Mouse (Mus musculus) ES-E14 (cell line): ENCODE data around the gene Gab1. TPM values are rescaled to one million over a fixed set of nuclear protein-coding genes. Genes with fewer than 3 reads are reported as not detected.

Experiments
- DNase-seq: peaks from one replicate; pipeline ENCODE4 v3.0.0-alpha.2; 2013; ENCODE audit warnings: low read depth, low spot score
- H3K27ac ChIP-seq: 2 replicates; pipeline ENCODE4 v1.5.1; 2012; ENCODE audit warnings: low read depth, mild to moderate bottlenecking, low read length, moderate library complexity, mixed read lengths; ENCODE audit not compliant: poor library complexity, insufficient read depth, severe bottlenecking
- H3K36me3 ChIP-seq: 2 replicates; pipeline ENCODE4 v1.6.1; 2012; ENCODE audit warnings: mild to moderate bottlenecking, low read length, moderate library complexity, mixed read lengths; ENCODE audit not compliant: control insufficient read depth, poor library complexity, insufficient read depth, severe bottlenecking
- H3K4me1 ChIP-seq, 2 experiments: fragments of 150-350 bp in 1 of 2; sonication (generic) in 1 of 2; 2 replicates each; pipeline ENCODE4 v1.6.1; 2012; ENCODE audit warnings: low read length in 2 of 2, mild to moderate bottlenecking in 1 of 2, mixed read lengths in 1 of 2; ENCODE audit not compliant: control insufficient read depth in 2 of 2, insufficient read depth in 2 of 2, poor library complexity in 1 of 2
- H3K4me3 ChIP-seq, 2 experiments: fragments of 150-350 bp in 1 of 2; sonication (generic) in 1 of 2; 2 replicates each; pipeline ENCODE4 v1.5.1; 2012; ENCODE audit warnings: low read length in 2 of 2, low read depth in 1 of 2, mild to moderate bottlenecking in 1 of 2, mixed read lengths in 1 of 2; ENCODE audit not compliant: insufficient read depth in 1 of 2, poor library complexity in 1 of 2, severe bottlenecking in 1 of 2
- H3K9ac ChIP-seq: 2 replicates; pipeline ENCODE4 v1.6.1; 2012; ENCODE audit warnings: low read depth, mild to moderate bottlenecking, low read length, mixed read lengths; ENCODE audit not compliant: poor library complexity, insufficient read depth, severe bottlenecking
- H3K9me3 ChIP-seq: fragments of 150-350 bp; sonication (generic); 2 replicates; pipeline ENCODE4 v1.6.1; 2012; ENCODE audit warnings: low read depth, mild to moderate bottlenecking, low read length; ENCODE audit not compliant: control insufficient read depth, insufficient read depth
- HCFC1 ChIP-seq: IDR thresholded peaks from 2 replicates; pipeline ENCODE4 v1.6.1; 2012; ENCODE audit warnings: low read length, inconsistent platforms, borderline replicate concordance; ENCODE audit not compliant: insufficient read depth
- ZNF384 ChIP-seq: IDR thresholded peaks from 2 replicates; pipeline ENCODE4 v1.6.1; 2012; ENCODE audit warnings: low read depth, low read length, inconsistent platforms
- in situ Hi-C, 2 experiments: fragments of 600-800 bp; cut with MboI; formaldehyde crosslinking; loops; one replicate each; pipeline ENCODE4 v1.15.1; 2025; ENCODE audit warnings: low sequenced_read_pairs in 2 of 2, inconsistent platforms in 1 of 2; ENCODE audit not compliant: unreplicated experiment in 2 of 2
- total RNA-seq: library from RNA; depleted of rRNA; stranded (reverse); fragments of 300-350 nt; gene quantifications from 2 replicates; pipeline ENCODE4 v1.2.3, GENCODE M21; 2012; rRNA removed

The Gab1 gene
- total RNA-seq, 1 experiment: 70.9 TPM

- H3K27ac ChIP-seq: no peak overlapping the region
- peaks cover 0 to 3% of the 10 kb centered on the region in 2 experiments; a peak in 1 of 4 replicates for H3K4me1 ChIP-seq
- no peaks in the 10 kb centered on the region for H3K9me3 ChIP-seq
- no peak for DNase-seq
- H3K4me3 ChIP-seq: no peak overlapping the region
- TF ChIP-seq ZNF384 (no peak), HCFC1 (no peak)
- H3K9ac ChIP-seq: no peak overlapping the region
- in situ Hi-C loops: no loop called here
- H3K36me3 ChIP-seq: peaks cover 8% of the 10 kb centered on the region
These were observed 165.9 kb downstream of the Gab1 start for GRCm38 (mm10) chr8:80714461-80714860.

Other genes with a start within 250 kb of the Gab1 start
- gene Smarca5, start 141.0 kb downstream of the Gab1 start, total RNA-seq: 67.9 and 103 TPM in 2 replicates
- gene Usp38, start 134.4 kb upstream of the Gab1 start, total RNA-seq: 22.8 and 30.1 TPM in 2 replicates